Mouse (Mus musculus): ENCODE data around the gene Mettl7a3. TPM values are rescaled to one million over a fixed set of nuclear protein-coding genes. Genes with fewer than 3 reads are reported as not detected.
"Not testable (repeated sequence)": the region's sequence is repeated elsewhere in the genome, so short reads cannot be mapped to it uniquely, and the experiment has no call there.

Mettl7a3 gene
- polyA plus RNA-seq, 1 experiment from 2014 or later: 1.9 TPM

DNA sequence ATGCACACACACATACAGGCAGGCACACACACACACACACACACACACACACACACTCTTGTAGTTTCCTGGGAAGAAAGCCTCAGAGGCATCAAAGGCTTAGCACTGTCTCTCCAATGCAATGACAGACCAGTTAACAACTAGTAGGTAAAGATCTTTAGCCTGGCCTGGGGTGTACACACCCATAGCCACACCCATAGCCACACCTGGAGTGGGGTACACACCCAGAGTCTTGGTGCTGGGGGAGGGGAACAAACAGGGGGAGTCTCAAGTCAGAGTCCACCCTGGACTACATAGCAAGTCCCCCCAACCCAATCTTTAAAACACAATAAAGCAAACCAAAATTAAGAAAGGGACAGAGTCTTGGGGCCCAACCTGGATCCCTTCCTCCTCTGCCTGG is 2.6 kb downstream of the Mettl7a3 start:
- not testable (repeated sequence) for H3K4me2 ChIP-seq; H3K36me3 ChIP-seq; H3K9ac ChIP-seq; H3K4me1 ChIP-seq (replicated peaks); H3K4me3 ChIP-seq; H3K9me3 ChIP-seq; ATAC-seq (ENCODE audit: low read depth); H3K27ac ChIP-seq (replicated peaks); H3K27me3 ChIP-seq

DNA sequence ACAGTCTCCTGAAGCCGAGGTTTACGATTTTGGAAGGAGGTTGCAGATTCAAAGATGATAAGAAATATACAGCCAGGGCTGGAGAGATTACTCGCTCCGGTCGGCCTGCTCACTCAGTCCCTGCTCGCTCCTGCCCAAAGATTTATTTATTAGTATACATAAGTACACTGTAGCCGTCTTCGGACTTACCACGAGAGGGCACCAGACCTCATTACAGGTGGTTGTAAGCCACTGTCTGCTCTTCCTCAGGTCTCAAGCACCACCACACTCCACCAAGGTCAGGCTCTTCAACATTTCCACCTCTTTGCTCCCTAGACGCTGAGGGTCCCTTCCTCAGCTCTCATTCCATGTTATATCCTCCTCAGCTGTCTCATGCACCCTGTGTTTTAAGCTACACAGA is 3.1 kb downstream of the Mettl7a3 start:
- H3K4me3 ChIP-seq: not testable (repeated sequence)

DNA sequence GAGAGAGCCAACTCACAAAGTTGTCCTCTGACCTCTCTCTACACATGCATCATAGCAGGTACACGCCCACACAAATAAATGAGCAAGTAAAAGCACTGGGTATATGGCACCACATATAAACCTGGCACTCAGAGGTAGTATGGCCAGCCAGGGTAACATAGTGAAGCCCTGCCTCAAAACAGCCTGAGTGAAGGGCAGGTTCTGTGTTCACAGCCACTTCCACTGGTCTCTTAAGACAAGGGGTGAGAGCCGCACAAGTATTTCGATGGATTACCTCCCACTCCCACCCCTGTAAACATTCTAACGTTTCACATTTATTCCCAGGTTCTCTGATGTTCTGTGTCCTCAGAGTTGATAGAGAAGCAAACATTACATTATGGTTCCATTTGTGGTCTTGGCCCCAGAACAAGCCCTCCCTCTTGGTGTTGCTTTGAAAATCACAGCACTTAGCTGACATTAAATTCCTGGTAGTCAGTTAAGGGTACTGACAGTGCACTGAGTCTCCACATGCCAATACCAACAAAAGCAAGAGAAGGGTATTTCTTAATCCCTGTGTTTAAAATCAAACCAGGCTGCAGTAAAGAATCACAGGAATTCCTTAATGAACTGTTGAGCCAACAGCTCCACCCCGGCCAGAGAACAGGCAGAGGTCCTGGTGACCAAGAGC is 6.7 kb downstream of the Mettl7a3 start:
- not testable (repeated sequence) for ATAC-seq (ENCODE audit: low read depth); H3K9me3 ChIP-seq; H3K4me2 ChIP-seq; H3K36me3 ChIP-seq; H3K4me1 ChIP-seq (replicated peaks); H3K9ac ChIP-seq; H3K27ac ChIP-seq (replicated peaks); H3K27me3 ChIP-seq; H3K4me3 ChIP-seq
- 81% methylated on average over 4 of the region's 5 CpGs for WGBS

More for the DNA sequence above, 3.1 kb downstream of the Mettl7a3 start:
- not testable (repeated sequence) for H3K27ac ChIP-seq (replicated peaks); H3K9ac ChIP-seq; H3K9me3 ChIP-seq; H3K27me3 ChIP-seq; H3K36me3 ChIP-seq; H3K4me1 ChIP-seq (replicated peaks); ATAC-seq (ENCODE audit: low read depth); H3K4me2 ChIP-seq
- 40% methylated on average over 10 of the region's 10 CpGs for WGBS

DNA sequence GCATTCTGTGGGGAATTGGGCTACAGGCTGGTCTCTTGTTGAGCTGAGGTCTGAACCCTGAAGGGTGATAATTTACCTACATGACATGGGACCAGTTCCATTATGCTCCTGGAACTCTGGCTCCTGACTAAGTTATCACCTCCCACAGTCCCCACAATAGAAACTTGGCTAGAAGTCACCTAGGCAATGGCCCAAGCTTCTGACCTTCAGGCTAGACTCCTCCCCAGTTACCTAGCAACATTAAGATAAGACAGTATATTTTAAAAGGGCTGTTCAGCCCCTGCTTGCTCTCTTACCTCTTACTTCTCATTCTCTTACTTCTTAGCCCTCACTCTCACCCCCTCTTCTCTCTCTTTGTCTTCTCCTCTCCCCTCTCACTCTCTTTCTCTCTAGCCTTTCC is 10.8 kb downstream of the Mettl7a3 start:
- no peaks in the 10 kb centered on the region for H3K9me3 ChIP-seq
- no peak overlapping the region for H3K9ac ChIP-seq
- H3K36me3 ChIP-seq: no peaks in the 10 kb centered on the region
- H3K4me1 ChIP-seq (replicated peaks): no peaks in the 10 kb centered on the region
- H3K4me3 ChIP-seq: no peak overlapping the region
- no peak overlapping the region for H3K27ac ChIP-seq (replicated peaks)
- no peaks in the 10 kb centered on the region for H3K27me3 ChIP-seq
- ATAC-seq (ENCODE audit: low read depth): no peak
- H3K4me2 ChIP-seq: no peak overlapping the region

DNA sequence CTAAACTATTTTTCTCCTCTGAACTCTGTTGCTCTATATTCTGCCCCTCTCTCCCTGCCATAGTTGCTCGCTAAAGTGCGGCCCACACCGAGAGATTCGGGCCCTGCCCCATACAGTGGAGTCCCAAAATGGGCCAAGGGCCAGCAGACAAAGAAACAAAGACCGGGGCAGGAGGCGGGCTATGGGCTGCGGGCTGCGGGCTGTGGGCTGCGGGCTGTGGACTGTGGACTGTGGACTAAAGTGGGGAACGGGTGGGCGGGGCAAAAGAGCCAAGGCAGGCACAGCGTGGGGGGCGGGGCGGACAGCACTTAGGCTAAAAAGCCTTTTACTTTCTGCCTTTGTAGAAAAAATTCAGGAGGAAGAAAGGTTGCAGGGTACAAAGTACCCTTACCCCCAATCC is 12.0 kb downstream of the Mettl7a3 start:
- Histone ChIP-seq H3K9ac (no peak overlapping the region), H3K36me3 (no peaks in the 10 kb centered on the region), H3K9me3 (no peaks in the 10 kb centered on the region), H3K27me3 (no peaks in the 10 kb centered on the region), H3K27ac (replicated peaks) (no peak overlapping the region), H3K4me2 (no peak overlapping the region), H3K4me1 (replicated peaks) (no peaks in the 10 kb centered on the region), H3K4me3 (no peak overlapping the region)
- ATAC-seq (ENCODE audit: low read depth): no peak
- 63% methylated on average over 14 of the region's 14 CpGs for WGBS

DNA sequence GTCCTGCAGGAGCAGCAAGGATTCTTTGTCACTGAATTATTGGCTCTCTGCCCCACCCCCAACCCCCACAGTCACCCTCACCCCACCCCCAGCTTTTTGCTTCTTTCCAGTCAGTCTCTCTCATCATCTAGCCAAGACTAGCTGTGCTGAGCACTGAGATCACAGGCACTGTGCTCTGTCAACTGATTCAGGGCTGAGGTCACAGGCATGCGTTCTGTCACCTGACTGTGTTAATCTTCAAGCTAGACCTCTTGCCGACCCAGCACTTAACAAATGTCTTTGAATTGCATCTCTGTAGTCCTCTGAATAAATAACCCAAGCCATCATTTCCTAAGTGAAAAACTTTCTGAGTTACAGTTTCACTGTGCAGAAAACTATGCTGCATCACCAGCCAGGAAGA is 14.8 kb downstream of the Mettl7a3 start:
- Histone ChIP-seq H3K27me3 (no peaks in the 10 kb centered on the region), H3K4me2 (no peak overlapping the region), H3K9ac (no peak overlapping the region), H3K27ac (replicated peaks) (no peak overlapping the region), H3K4me3 (no peak overlapping the region), H3K4me1 (replicated peaks) (no peaks in the 10 kb centered on the region), H3K36me3 (no peaks in the 10 kb centered on the region), H3K9me3 (no peaks in the 10 kb centered on the region)
- ATAC-seq (ENCODE audit: low read depth): no peak
- WGBS: 74% methylated on average over 2 of the region's 2 CpGs

DNA sequence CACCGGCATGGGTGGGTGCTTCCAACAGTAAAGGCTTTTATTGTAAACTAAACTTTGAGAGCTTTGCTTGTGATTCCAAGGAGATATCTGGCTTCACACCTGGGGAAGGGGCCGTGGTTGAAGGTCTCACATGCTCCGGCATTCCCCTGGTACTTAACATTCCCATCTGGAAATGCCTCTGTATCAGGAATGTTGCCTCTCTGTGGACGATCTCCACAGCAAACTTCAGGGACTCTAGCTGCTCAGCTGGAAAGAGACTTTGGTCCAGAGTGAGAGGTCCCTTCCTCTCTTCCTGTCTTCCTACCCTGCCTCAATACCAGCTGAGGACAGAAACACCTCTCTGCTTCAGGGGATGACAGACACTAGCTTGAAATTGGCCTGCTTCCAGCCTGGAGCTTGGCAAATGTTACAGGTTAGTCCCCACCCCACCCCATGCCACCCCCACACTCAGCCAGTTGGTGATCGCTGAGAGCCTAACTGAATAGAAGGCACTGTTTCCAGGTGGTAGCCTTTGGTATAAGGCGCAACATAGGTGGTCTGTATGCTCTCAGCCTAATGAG is 16.9 kb downstream of the Mettl7a3 start:
- Histone ChIP-seq H3K9ac (no peak overlapping the region), H3K27me3 (no peaks in the 10 kb centered on the region), H3K27ac (replicated peaks) (no peak overlapping the region), H3K36me3 (no peaks in the 10 kb centered on the region), H3K4me2 (no peak overlapping the region), H3K4me1 (replicated peaks) (no peaks in the 10 kb centered on the region), H3K4me3 (no peak overlapping the region), H3K9me3 (no peaks in the 10 kb centered on the region)
- 79% methylated on average over 6 of the region's 6 CpGs for WGBS
- ATAC-seq (ENCODE audit: low read depth): no peak

DNA sequence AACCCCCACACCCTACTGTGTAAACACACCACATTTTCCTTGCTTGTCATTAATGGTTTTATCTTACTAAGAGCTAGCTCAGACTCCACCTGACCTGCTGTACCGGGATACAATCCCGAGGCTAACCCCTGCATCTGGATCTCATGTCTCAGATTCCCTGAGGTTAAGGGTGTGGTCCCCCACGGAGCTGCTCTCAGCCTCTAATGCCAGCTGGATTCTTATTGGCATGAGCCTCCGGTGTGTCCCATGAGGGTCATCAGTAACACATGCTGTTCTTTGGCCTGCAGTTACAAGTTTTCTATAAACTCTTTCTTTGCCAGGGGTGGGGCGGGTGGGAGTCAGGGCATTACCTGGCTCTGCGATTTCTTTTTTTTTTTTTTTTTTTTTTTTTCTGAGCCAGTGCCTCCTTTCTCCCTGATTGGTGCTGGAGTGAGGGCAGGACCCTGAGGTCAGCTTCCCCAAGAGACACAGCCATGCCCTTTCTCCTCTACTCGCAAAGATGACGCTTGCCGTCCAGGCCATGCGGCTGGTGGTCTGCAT is 18.1 kb downstream of the Mettl7a3 start, which contains the start of the genes Methig1 and Mettl7a2:
Gene Methig1, plus strand, starts transcription at position 439 of the 540 bp plus-strand sequence.
Gene Mettl7a2, plus strand, starts transcription at position 490 of the 540 bp plus-strand sequence.
- 82% methylated on average over 10 of the region's 10 CpGs for WGBS
- H3K4me3 ChIP-seq: no peak within 1 kb of the TSS
- H3K4me1 ChIP-seq (replicated peaks): no peaks in the 10 kb centered on the region
- H3K27ac ChIP-seq (replicated peaks): no peak within 1 kb of the TSS
- no peaks in the 10 kb centered on the region for H3K36me3 ChIP-seq
- H3K4me2 ChIP-seq: no peak within 1 kb of the TSS
- no peaks in the 10 kb centered on the region for H3K27me3 ChIP-seq
- no peak within 1 kb of the TSS for H3K9ac ChIP-seq
- H3K9me3 ChIP-seq: no peaks in the 10 kb centered on the region
- ATAC-seq (ENCODE audit: low read depth): no peak

DNA sequence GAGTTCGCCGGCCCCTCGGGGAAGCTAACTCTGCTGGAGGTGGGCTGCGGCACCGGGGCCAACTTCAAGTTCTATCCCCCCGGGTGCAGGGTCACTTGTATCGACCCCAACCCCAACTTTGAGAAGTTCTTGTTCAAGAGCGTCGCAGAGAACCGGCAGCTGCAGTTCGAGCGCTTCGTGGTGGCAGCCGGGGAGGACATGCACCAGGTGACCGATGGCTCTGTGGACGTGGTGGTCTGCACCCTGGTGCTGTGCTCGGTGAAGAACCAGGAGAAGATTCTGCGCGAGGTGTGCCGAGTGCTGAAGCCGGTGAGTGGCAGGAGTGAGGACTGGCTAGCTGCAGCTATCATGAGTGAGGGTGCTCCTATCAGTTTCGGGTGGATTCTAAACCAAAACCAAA is 18.7 kb downstream of the Mettl7a3 start:
- not testable (repeated sequence) for H3K27me3 ChIP-seq; H3K9ac ChIP-seq; H3K36me3 ChIP-seq; H3K4me2 ChIP-seq; ATAC-seq (ENCODE audit: low read depth); H3K9me3 ChIP-seq; H3K27ac ChIP-seq (replicated peaks); H3K4me3 ChIP-seq; H3K4me1 ChIP-seq (replicated peaks)
- WGBS: 85% methylated on average over 17 of the region's 22 CpGs

DNA sequence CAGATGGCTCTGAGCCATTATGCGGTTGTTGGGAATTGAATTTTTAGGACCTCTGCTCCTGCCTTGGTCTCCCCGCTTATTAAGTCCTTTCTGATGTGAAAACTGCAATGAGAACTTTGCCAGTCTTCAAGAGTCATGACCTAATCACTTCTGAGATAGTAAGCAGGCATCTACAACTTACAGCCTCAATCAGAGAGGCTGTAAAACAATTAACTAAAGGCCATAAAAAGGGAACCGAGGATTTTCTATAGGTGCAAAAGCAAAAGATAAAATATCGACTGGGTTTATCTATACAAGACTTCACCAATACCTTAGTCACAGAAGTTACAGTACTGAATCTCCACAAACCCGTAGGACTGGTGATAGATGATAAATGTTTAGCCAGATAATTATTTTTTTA is 21.1 kb downstream of the Mettl7a3 start:
- Histone ChIP-seq H3K4me1 (replicated peaks) (no peaks in the 10 kb centered on the region), H3K4me3 (no peak overlapping the region), H3K9ac (no peak overlapping the region), H3K36me3 (no peaks in the 10 kb centered on the region), H3K27ac (replicated peaks) (no peak overlapping the region), H3K4me2 (no peak overlapping the region), H3K27me3 (no peaks in the 10 kb centered on the region), H3K9me3 (no peaks in the 10 kb centered on the region)
- ATAC-seq (ENCODE audit: low read depth): no peak
- WGBS: 50% methylated on average over 5 of the region's 5 CpGs

DNA sequence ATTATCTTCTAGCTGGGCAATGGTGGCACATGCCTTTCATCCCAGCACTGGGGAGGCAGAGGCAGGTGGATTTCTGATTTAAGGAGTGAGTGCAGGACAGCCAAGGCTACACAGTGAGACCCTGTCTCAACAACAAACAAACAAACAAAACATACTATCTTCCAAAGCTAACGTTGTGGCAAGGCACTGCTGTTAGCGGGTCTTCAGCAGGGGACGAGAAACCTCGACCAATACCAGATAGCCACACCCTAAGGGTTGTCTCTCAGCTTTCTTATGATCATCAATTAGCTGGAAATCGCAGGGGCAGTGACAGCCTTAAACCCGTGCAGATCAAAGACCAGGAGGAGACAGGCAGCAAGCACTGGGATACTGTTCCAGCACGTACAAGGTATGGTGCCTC is 29.5 kb downstream of the Mettl7a3 start, which contains the start of gene Higd1c:
Gene Higd1c, plus strand, starts transcription at position 301 of the 400 bp plus-strand sequence.
- 0 out of 2 replicates have a peak, but pooled peaks cover 3% of the 10 kb centered on the region for H3K9me3 ChIP-seq
- H3K27me3 ChIP-seq: no peaks in the 10 kb centered on the region
- no peak within 1 kb of the TSS for H3K9ac ChIP-seq
- ATAC-seq (ENCODE audit: low read depth): no peak
- peaks cover 5% of the 10 kb centered on the region; the same call in 1 of the 2 replicates for H3K4me1 ChIP-seq (replicated peaks)
- H3K36me3 ChIP-seq: no peaks in the 10 kb centered on the region
- H3K4me3 ChIP-seq: no peak within 1 kb of the TSS
- 68% methylated on average over 7 of the region's 7 CpGs for WGBS
- no peak within 1 kb of the TSS for H3K27ac ChIP-seq (replicated peaks)
- no peak within 1 kb of the TSS for H3K4me2 ChIP-seq

DNA sequence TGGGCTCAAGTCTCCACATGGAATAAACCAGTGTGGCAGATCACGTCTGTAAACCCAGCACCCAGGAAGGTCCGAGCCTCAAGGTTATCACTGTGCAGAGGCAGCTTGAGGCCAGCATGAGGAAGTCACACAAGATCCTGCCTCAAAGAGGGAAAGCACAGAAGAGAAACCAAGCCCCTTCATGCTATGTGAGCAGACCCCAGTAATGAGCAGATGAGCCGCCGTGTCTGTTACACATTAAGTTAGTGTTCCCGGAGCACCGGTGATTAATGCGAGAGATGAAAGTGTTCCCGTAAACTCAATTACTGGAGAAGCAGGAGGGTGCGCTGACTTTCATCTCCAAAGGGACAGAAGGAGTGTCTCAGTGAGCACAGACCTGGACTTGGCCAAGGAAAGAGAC is 31.2 kb downstream of the Mettl7a3 start:
- H3K27me3 ChIP-seq; ATAC-seq (ENCODE audit: low read depth); H3K36me3 ChIP-seq; H3K4me2 ChIP-seq; H3K4me1 ChIP-seq (replicated peaks); H3K9ac ChIP-seq; H3K4me3 ChIP-seq; H3K9me3 ChIP-seq: not testable (repeated sequence)
- 0 out of 2 replicates have a peak overlapping the region, but pooled peaks have one; percentile 28 for H3K27ac ChIP-seq (replicated peaks)
- WGBS: 46% methylated on average over 9 of the region's 9 CpGs
